Mouse (Mus musculus) T-cell, adult 2 months (primary cell): ENCODE data around the gene Mpzl2.
A peak's percentile ranks its signal among the peaks of the same experiment; 100 is the strongest.
"Not testable (repeated sequence)": the region's sequence is repeated elsewhere in the genome, so short reads cannot be mapped to it uniquely, and the experiment has no call there.

Experiments
- DNase-seq: peaks from one replicate; pipeline ENCODE4 v3.0.0; 2022; ENCODE audit warnings: low spot score

Mpzl2 gene

GRCm38 (mm10) chr9:45034526-45034925, 5.1 kb upstream of the Mpzl2 start:
- DNase-seq = no peak

- DNase-seq = not testable (repeated sequence)
Measured at GRCm38 (mm10) chr9:45037803-45038202, 1.8 kb upstream of the Mpzl2 start.

GRCm38 (mm10) chr9:45040066-45040845, 657 bp downstream of the Mpzl2 start:
- DNase-seq = no peak

GRCm38 (mm10) chr9:45041131-45041838, 1.7 kb downstream of the Mpzl2 start:
- DNase-seq = peak; percentile 14

GRCm38 (mm10) chr9:45042056-45042720, 2.6 kb downstream of the Mpzl2 start:
- DNase-seq = peak; percentile 3

GRCm38 (mm10) chr9:45042947-45043346, 3.3 kb downstream of the Mpzl2 start:
- peak; percentile 19 for DNase-seq

- no peak for DNase-seq
Measured at GRCm38 (mm10) chr9:45046973-45047372, 7.4 kb downstream of the Mpzl2 start.

- peak; percentile 54 for DNase-seq
Measured at GRCm38 (mm10) chr9:45048511-45048910, 8.9 kb downstream of the Mpzl2 start.

GRCm38 (mm10) chr9:45049731-45050130, 10.1 kb downstream of the Mpzl2 start:
- DNase-seq = no peak

GRCm38 (mm10) chr9:45050301-45050700, 10.7 kb downstream of the Mpzl2 start:
- no peak for DNase-seq

- DNase-seq = peak; percentile 84
Measured at GRCm38 (mm10) chr9:45055082-45055713, 15.6 kb downstream of the Mpzl2 start, which contains the start of gene Mpzl3. TSS of gene Mpzl3 (plus strand) at chr9:45055186.

GRCm38 (mm10) chr9:45058304-45058940, 18.8 kb downstream of the Mpzl2 start:
- peak; percentile 12 for DNase-seq

- DNase-seq = no peak
Measured at GRCm38 (mm10) chr9:45060151-45060550, 20.6 kb downstream of the Mpzl2 start.

- peak; percentile 70 for DNase-seq
Measured at GRCm38 (mm10) chr9:45062677-45063076, 23.1 kb downstream of the Mpzl2 start.

GRCm38 (mm10) chr9:45064421-45064820, 24.8 kb downstream of the Mpzl2 start:
- DNase-seq = no peak

GRCm38 (mm10) chr9:45066735-45067134, 27.1 kb downstream of the Mpzl2 start:
- DNase-seq = no peak

- DNase-seq = no peak
Measured at GRCm38 (mm10) chr9:45071800-45072199, 32.2 kb downstream of the Mpzl2 start.

GRCm38 (mm10) chr9:45077859-45078258, 38.3 kb downstream of the Mpzl2 start:
- DNase-seq = no peak

GRCm38 (mm10) chr9:45079011-45079410, 39.4 kb downstream of the Mpzl2 start, which contains the start of gene Jaml:
TSS of gene Jaml (plus strand) at chr9:45079183.
- DNase-seq = peak; percentile 65

- DNase-seq = no peak
Measured at GRCm38 (mm10) chr9:45083132-45083531, 43.5 kb downstream of the Mpzl2 start.

- no peak for DNase-seq
Measured at GRCm38 (mm10) chr9:45084556-45084955, 45.0 kb downstream of the Mpzl2 start.
